Mouse (Mus musculus): Measurements from ENCODE around the gene Amz2. TPM values are rescaled to one million over a fixed set of nuclear protein-coding genes. Genes with fewer than 3 reads are reported as not detected.
A peak's percentile ranks its signal among the peaks of the same experiment; 100 is the strongest.

Amz2 gene
- polyA plus RNA-seq, 1 experiment from 2014 or later, result 46.8 TPM

DNA sequence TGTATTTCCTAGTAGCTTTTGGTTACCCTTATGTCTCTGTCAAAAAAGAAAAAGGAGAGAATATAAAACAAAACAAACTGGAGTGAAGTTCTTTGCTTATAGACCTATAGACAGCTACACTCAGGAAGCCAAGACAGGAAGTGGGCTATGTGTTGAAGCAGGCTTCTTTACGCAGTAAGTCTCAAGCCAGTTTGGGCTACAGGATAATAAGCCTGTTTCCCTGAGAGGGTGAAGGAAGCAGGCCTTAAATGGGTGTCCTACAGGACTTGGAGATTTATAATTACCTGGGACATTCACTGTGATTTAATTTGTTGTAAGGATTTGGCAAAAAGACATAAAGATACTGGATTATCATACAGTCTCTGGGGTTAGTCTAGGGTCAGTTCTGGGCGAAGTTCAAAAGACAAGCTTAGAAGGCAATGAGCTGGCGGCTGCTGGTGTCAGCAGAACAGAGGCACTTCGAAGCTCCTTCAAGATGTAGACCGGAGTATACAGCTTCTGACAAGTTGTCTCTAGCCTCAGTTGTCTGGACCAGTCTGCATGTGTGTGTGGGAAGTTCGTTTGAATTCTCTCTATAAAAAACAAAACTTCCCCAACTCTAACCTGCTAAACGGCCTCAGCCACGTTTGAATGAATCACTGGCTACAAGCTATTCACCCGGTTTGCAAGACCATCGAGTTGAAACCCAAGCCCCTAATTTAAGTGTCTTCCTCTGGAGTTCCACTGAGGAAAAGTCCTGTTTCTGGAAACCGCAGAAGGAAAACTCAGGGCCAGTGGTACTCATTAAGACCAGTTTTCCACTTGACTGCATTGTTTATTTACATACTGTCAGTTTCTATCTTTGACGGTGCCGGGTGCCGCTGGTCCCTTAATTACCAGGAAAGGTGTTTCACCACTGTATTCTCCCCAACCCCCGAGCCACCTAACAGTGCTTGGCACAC is 45.4 kb downstream of the Amz2 start:
- H3K4me1 ChIP-seq (ENCODE audit: control insufficient read depth, insufficient read depth, low read length), result peaks cover 16% of the 10 kb centered on the region
- peak overlapping the region; percentile 76 for H3K4me3 ChIP-seq (ENCODE audit: low read depth, low read length)
- no peak overlapping the region for H3K27ac ChIP-seq (ENCODE audit: low read depth, low read length)
- no peaks in the 10 kb centered on the region for H3K36me3 ChIP-seq (ENCODE audit: control insufficient read depth, insufficient read depth, low read length)
- 35% methylated on average over 15 of the region's 15 CpGs for WGBS
- H3K9me3 ChIP-seq (ENCODE audit: control insufficient read depth, low read length), result no peaks in the 10 kb centered on the region
- H3K4me2 ChIP-seq, result peak overlapping the region; percentile 73
- peaks cover 7% of the 10 kb centered on the region for H3K27me3 ChIP-seq (ENCODE audit: control insufficient read depth, insufficient read depth, low read length)
- DNase-seq (ENCODE audit: low spot score, missing footprints) (peak; percentile 91), ATAC-seq (ENCODE audit: low FRiP score) (no peak)
- no peak overlapping the region; the same call in 1 of the 2 replicates for H3K9ac ChIP-seq (ENCODE audit: low read length)

DNA sequence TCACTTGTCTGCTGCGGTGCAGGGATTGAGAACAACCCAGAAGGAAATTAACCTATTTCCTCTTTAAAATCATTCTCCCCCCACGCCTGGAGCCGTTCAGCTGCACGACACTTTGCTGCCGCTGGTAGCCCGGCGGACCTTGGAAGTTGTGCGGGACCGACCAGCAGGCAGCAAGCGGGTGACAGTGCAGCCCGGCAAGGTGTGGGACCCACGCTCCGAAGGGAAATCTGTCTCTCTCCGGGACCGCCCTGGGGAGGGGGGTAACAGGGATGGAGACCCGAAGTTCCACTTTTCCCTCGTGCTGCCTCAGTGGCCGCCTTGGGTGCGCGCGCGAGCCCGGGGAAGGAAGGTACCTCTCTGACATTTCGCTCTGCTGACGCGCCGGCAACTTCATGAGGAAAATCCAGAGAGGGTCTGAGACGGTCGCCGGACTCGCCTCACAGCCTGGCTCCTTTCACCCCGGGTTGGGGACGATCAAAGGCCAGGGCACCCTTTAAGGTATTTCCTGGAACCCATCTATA is 46.5 kb downstream of the Amz2 start:
- under 1% methylated on average over 33 of the region's 33 CpGs for WGBS
- Histone ChIP-seq H3K9me3 (ENCODE audit: control insufficient read depth, low read length) (no peaks in the 10 kb centered on the region), H3K4me1 (ENCODE audit: control insufficient read depth, insufficient read depth, low read length) (peaks cover 25% of the 10 kb centered on the region), H3K4me2 (peak overlapping the region; percentile 73), H3K27me3 (ENCODE audit: control insufficient read depth, insufficient read depth, low read length) (peaks cover 7% of the 10 kb centered on the region), H3K36me3 (ENCODE audit: control insufficient read depth, insufficient read depth, low read length) (no peaks in the 10 kb centered on the region), H3K27ac (ENCODE audit: low read depth, low read length) (no peak overlapping the region), H3K4me3 (ENCODE audit: low read depth, low read length) (peak overlapping the region; percentile 76), H3K9ac (ENCODE audit: low read length) (peak overlapping the region; percentile 95)
- peak; percentile 94 for DNase-seq (ENCODE audit: low spot score, missing footprints)
- ATAC-seq (ENCODE audit: low FRiP score), result no peak

DNA sequence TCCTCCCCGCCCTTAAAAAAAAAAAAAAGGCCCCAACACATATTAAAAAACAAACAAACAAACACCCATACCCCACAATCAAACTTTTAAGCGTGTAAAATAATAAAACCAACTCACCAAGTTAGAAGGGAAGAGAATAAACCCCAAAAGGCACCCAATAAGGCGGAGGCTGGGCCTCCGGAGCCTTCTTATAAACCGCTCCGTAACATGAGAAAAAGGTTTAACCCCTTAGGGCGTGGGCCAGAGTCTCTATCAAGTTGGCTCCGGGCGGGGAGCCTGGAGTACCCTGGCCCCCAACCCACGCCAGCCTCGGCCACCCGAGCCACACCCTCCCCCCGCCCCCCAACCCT is 47.0 kb downstream of the Amz2 start:
- H3K36me3 ChIP-seq (ENCODE audit: control insufficient read depth, insufficient read depth, low read length), result no peaks in the 10 kb centered on the region
- no peak for ATAC-seq (ENCODE audit: low FRiP score)
- peak overlapping the region; percentile 95 for H3K9ac ChIP-seq (ENCODE audit: low read length)
- H3K4me1 ChIP-seq (ENCODE audit: control insufficient read depth, insufficient read depth, low read length), result peaks cover 31% of the 10 kb centered on the region
- under 1% methylated on average over 12 of the region's 13 CpGs for WGBS
- no peak for DNase-seq (ENCODE audit: low spot score, missing footprints)
- peak overlapping the region; percentile 76 for H3K4me3 ChIP-seq (ENCODE audit: low read depth, low read length)
- peak overlapping the region; percentile 85 for H3K27ac ChIP-seq (ENCODE audit: low read depth, low read length)
- H3K9me3 ChIP-seq (ENCODE audit: control insufficient read depth, low read length), result no peaks in the 10 kb centered on the region
- peak overlapping the region; percentile 73 for H3K4me2 ChIP-seq
- peaks cover 7% of the 10 kb centered on the region for H3K27me3 ChIP-seq (ENCODE audit: control insufficient read depth, insufficient read depth, low read length)

DNA sequence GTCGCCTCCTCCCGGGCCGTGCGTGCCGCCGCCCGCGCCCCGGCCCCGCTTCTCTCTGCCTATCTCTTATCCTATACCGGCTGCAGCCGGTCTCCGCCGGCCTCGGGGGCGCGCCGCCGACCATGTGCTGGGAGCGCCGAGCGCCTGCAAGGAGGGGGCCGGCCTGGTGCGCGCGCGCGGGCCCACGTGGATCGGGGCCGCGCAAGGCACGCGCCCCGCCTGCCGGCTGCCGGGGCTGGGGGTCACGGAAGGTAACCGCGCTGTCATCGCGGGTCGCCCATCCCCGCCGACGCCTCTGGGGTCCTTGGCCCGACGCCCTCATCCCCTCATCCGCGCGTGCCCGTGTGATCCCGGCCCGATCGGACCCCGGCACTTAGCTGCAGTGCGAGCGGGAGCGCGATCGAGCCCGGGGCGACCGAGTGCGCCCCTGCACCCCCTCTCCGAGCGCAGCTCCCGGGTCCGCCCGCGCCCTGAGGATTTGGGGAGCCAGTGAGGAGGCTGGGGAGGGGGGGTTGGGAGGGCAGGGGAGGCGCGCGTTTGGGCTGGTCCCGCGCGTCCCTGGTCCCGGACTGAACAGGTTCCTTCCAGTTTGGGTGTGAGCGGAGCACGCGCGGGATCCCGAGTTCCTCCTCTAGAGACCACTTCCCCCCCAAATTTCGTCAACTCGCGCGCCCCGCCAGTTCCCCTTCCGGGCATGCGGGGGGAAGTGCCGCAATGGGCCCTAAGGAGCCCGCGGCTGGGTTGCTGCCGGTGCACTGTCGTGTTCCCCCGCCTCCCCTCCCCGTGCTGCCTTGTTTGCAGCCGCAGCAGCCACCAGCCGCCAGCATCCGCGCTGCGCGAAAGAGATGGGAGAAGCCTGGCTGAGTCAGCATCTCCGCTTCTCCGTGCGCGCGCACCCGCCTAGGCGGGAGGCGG is 47.7 kb downstream of the Amz2 start, which contains the start of the genes Arsg and Slc16a6:
TSS of gene Arsg (plus strand) at position 204 of the 915 bp plus-strand sequence.
TSS of gene Slc16a6 (minus strand) at position 428 of the 915 bp plus-strand sequence.
- Histone ChIP-seq H3K4me1 (ENCODE audit: control insufficient read depth, insufficient read depth, low read length) (peaks cover 36% of the 10 kb centered on the region), H3K4me3 (ENCODE audit: low read depth, low read length) (peak within 1 kb of the TSS; percentile 76), H3K9ac (ENCODE audit: low read length) (peak within 1 kb of the TSS; percentile 95), H3K4me2 (peak within 1 kb of the TSS; percentile 73), H3K9me3 (ENCODE audit: control insufficient read depth, low read length) (no peaks in the 10 kb centered on the region), H3K36me3 (ENCODE audit: control insufficient read depth, insufficient read depth, low read length) (no peaks in the 10 kb centered on the region), H3K27ac (ENCODE audit: low read depth, low read length) (peak within 1 kb of the TSS; percentile 85), H3K27me3 (ENCODE audit: control insufficient read depth, insufficient read depth, low read length) (peaks cover 7% of the 10 kb centered on the region)
- ATAC-seq (ENCODE audit: low FRiP score), result peak; percentile 83
- peak; percentile 99 for DNase-seq (ENCODE audit: low spot score, missing footprints)
- under 1% methylated on average over 84 of the region's 111 CpGs for WGBS

DNA sequence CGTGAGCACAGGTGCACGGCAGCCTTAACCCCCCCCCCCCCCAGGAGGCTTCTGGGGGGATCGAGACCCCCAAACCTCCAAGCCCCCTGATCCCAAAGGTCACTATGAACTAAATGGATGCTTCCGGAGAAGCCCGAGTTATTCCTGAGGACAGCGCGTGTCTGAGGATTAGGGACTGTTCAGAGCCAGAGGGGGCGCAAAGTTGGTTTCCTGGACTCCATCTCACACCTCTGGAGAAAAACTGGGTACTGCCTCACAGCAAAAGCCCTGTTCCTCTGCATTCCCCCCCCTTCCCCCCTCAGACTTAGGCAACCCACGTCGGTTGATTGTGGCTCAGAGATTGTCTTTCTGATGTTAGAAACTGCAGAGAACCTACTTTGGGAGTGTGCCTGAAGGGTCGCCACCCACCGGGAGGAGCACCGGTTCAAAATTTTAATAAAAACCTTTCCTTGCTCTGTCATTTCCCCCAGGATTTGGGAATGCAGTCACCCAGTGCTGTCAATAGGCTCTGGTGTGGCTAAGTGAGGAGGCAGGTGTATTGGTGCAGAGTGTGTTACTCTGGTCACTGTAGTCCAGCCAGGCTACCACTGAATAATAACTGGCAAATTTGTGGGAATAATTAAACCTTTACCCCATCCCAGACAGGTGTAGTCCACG is 48.5 kb downstream of the Amz2 start:
- H3K9me3 ChIP-seq (ENCODE audit: control insufficient read depth, low read length), result no peaks in the 10 kb centered on the region
- peak; percentile 38 for ATAC-seq (ENCODE audit: low FRiP score)
- peak overlapping the region; percentile 85 for H3K27ac ChIP-seq (ENCODE audit: low read depth, low read length)

DNA sequence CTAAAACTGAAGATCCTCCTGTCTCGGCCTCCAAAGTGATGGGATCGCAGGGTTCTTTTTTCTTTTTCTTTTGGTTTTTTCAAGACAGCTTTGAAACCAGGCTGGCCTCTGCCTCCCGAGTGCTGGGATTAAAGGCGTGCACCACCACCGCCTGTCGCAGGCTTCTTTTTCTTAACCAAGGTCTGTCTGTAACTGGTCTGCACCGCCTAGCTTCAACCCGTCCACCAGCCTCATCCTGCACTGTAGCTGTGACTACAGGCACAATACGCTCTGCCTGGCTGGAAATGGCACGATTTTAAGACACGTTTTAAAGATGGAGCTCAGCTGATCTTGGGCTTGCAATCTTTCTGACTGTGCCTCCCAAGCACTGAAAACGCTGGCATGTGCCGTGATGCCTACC is 49.1 kb downstream of the Amz2 start:
- Histone ChIP-seq H3K4me3 (ENCODE audit: low read depth, low read length) (no peak overlapping the region), H3K9me3 (ENCODE audit: control insufficient read depth, low read length) (no peaks in the 10 kb centered on the region), H3K27me3 (ENCODE audit: control insufficient read depth, insufficient read depth, low read length) (peaks cover 7% of the 10 kb centered on the region), H3K9ac (ENCODE audit: low read length) (no peak overlapping the region), H3K27ac (ENCODE audit: low read depth, low read length) (no peak overlapping the region), H3K4me2 (no peak overlapping the region), H3K4me1 (ENCODE audit: control insufficient read depth, insufficient read depth, low read length) (peaks cover 36% of the 10 kb centered on the region), H3K36me3 (ENCODE audit: control insufficient read depth, insufficient read depth, low read length) (no peaks in the 10 kb centered on the region)
- 82% methylated on average over 13 of the region's 13 CpGs for WGBS
- peak; percentile 82 for DNase-seq (ENCODE audit: low spot score, missing footprints)
- ATAC-seq (ENCODE audit: low FRiP score), result no peak

More for the DNA sequence above, 48.5 kb downstream of the Amz2 start:
- Histone ChIP-seq H3K4me1 (ENCODE audit: control insufficient read depth, insufficient read depth, low read length) (peaks cover 36% of the 10 kb centered on the region), H3K9ac (ENCODE audit: low read length) (peak overlapping the region; percentile 95), H3K4me3 (ENCODE audit: low read depth, low read length) (peak overlapping the region; percentile 76), H3K27me3 (ENCODE audit: control insufficient read depth, insufficient read depth, low read length) (peaks cover 7% of the 10 kb centered on the region), H3K4me2 (peak overlapping the region; percentile 73), H3K36me3 (ENCODE audit: control insufficient read depth, insufficient read depth, low read length) (no peaks in the 10 kb centered on the region)
- 7% methylated on average over 13 of the region's 14 CpGs for WGBS
- DNase-seq (ENCODE audit: low spot score, missing footprints), result no peak

DNA sequence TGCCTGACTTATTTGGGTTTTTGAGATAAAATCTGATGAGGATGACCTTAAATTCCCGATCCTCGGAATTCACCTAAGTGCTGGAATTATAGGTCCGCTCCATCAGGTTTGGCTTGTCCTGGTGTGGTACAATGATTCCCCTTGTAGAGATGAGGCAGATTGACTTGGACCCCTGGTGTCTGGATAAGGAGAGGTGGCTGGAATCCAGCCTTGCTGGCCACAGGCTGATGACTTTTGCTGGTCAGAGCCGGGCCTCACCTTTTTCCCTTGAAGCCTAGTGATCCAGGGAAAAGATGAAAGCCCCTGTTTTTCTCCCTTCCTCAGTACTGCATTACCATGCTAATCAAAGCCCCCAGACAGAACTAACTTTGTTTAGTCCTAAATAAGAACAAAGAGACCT is 50.0 kb downstream of the Amz2 start:
- Histone ChIP-seq H3K4me3 (ENCODE audit: low read depth, low read length) (no peak overlapping the region), H3K9ac (ENCODE audit: low read length) (peak overlapping the region; percentile 38; the same call in 1 of the 2 replicates), H3K9me3 (ENCODE audit: control insufficient read depth, low read length) (no peaks in the 10 kb centered on the region), H3K4me2 (peak overlapping the region; percentile 3; the same call in 1 of the 2 replicates), H3K4me1 (ENCODE audit: control insufficient read depth, insufficient read depth, low read length) (peaks cover 39% of the 10 kb centered on the region), H3K36me3 (ENCODE audit: control insufficient read depth, insufficient read depth, low read length) (no peaks in the 10 kb centered on the region), H3K27me3 (ENCODE audit: control insufficient read depth, insufficient read depth, low read length) (peaks cover 7% of the 10 kb centered on the region), H3K27ac (ENCODE audit: low read depth, low read length) (peak overlapping the region; percentile 57)
- DNase-seq (ENCODE audit: low spot score, missing footprints), result peak; percentile 83
- WGBS, result 72% methylated on average over 4 of the region's 4 CpGs
- no peak for ATAC-seq (ENCODE audit: low FRiP score)

DNA sequence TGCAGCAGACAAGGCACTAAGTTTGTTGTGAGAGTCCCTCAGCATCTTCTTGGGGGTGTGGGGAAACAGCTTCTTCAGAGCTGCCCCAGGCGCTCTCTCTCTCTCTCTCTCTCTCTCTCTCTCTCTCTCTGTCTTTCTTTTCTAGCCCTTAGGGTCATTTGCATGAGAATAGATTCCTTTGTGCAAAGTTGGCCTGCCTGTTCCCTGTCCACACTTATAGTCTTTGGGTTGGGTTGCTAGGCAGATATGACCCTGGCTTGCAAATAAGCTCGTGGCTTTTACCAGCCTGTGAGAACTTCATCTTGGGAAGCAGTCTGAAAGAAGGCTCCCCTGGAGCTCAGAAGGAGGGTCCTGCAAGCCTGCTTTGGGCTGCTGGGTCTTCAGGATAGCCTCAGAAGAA is 50.5 kb downstream of the Amz2 start:
- peak overlapping the region; percentile 3; the same call in 1 of the 2 replicates for H3K4me2 ChIP-seq
- DNase-seq (ENCODE audit: low spot score, missing footprints) (peak; percentile 92), ATAC-seq (ENCODE audit: low FRiP score) (peak; percentile 41)
- 11% methylated on average over 2 of the region's 2 CpGs for WGBS
- peaks cover 7% of the 10 kb centered on the region for H3K27me3 ChIP-seq (ENCODE audit: control insufficient read depth, insufficient read depth, low read length)
- peak overlapping the region; percentile 38; the same call in 1 of the 2 replicates for H3K9ac ChIP-seq (ENCODE audit: low read length)
- H3K36me3 ChIP-seq (ENCODE audit: control insufficient read depth, insufficient read depth, low read length), result no peaks in the 10 kb centered on the region
- no peak overlapping the region for H3K4me3 ChIP-seq (ENCODE audit: low read depth, low read length)
- H3K27ac ChIP-seq (ENCODE audit: low read depth, low read length), result peak overlapping the region; percentile 66
- peaks cover 39% of the 10 kb centered on the region for H3K4me1 ChIP-seq (ENCODE audit: control insufficient read depth, insufficient read depth, low read length)
- no peaks in the 10 kb centered on the region for H3K9me3 ChIP-seq (ENCODE audit: control insufficient read depth, low read length)
